In the genomic region with DNA sequence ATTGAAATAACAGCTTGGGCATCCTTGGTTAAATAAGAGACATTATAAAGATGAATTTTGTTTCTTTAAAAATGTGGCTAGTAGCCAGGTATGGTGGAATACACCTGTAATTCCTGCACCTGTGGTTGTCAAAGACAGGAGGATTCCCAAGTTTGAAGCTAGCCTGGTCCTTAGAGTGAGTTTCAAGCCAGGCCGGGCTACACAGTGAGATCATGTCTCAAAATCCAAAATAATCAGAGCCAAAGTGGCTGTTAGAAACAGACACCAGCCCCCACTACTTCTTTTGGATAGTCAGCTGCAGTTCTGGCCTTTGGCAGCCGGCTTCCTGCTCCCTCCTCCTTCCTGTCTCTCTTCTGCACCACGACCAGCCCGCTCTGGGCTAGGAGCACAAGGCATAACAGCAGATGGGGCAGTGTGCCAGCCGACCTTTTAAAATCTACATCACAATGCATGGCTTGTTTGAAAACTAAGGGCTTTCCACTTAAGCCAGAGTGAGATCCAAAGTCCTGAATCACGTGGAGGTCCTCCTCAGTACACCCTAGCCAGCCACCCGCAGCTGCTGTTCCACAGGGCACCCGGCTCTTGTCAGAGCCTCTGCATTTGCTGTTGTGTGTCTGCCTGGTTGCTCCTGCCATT, we compare ENCODE assay signal across 10 mouse cellular contexts.
DNase-seq lines count a peak whose midpoint lies in the region; ATAC-seq lines count a peak whose summit lies in the region.
"Had no signal": no experiment of that assay in that cellular context is flagged by ENCODE, and none has a peak within 500 bp of the region (broad histone marks: within the 10 kb centered on the region; RNA-seq: fewer than 3 reads in every experiment).

No protein-coding gene starts in this region.

- intact Hi-C loops in gastrocnemius, postnatal 14 days (cut with DNase I; ENCODE audit: low total_unique reads): no loop called here

- no peaks in the 10 kb centered on the region for H3K27me3 ChIP-seq in forebrain, embryonic 12.5 days
- no peaks in the 10 kb centered on the region for H3K27me3 ChIP-seq in midbrain, embryonic 11.5 days (ENCODE audit: control insufficient read depth, insufficient read depth, low read length)

- H3K9ac ChIP-seq in forebrain, embryonic 12.5 days: no peak overlapping the region
- H3K9ac ChIP-seq in midbrain, embryonic 11.5 days (ENCODE audit: low read length): no peak overlapping the region

- DNase-seq in gastrocnemius, postnatal 14 days: peak; percentile 57
- no peak for DNase-seq in gastrocnemius, adult 18-20 months (ENCODE audit: low spot score)
- DNase-seq in layer of hippocampus, postnatal 14 days (ENCODE audit: low spot score in 2 of 2): peak; percentile 56 to 74
- DNase-seq in midbrain, embryonic 11.5 days (ENCODE audit: low spot score, missing footprints): peak; percentile 89
- DNase-seq in thymus, postnatal 14 days: peak; percentile 34
- no peak for DNase-seq in natural killer cell, adult 2 months (ENCODE audit: low spot score in 2 of 2)

- no peak overlapping the region for H3K4me3 ChIP-seq in forebrain, embryonic 12.5 days (replicated peaks)
- no peak overlapping the region for H3K4me3 ChIP-seq in midbrain, embryonic 11.5 days (ENCODE audit: low read depth, low read length)
- H3K4me3 ChIP-seq: heart, adult 2 months had no signal

- H3K36me3 ChIP-seq in forebrain, embryonic 12.5 days (replicated peaks): no peaks in the 10 kb centered on the region
- H3K36me3 ChIP-seq in midbrain, embryonic 11.5 days (ENCODE audit: control insufficient read depth, insufficient read depth, low read length): no peaks in the 10 kb centered on the region

- peaks cover 18% of the 10 kb centered on the region for H3K4me1 ChIP-seq in forebrain, embryonic 12.5 days
- peaks cover 7% of the 10 kb centered on the region for H3K4me1 ChIP-seq in midbrain, embryonic 11.5 days (ENCODE audit: control insufficient read depth, insufficient read depth, low read length)

- peak; percentile 89 for ATAC-seq in forebrain, embryonic 12.5 days (ENCODE audit: low FRiP score)
- ATAC-seq in hematopoietic stem cell, adult 5-6 weeks (replicated peaks in 1 of 2; ENCODE audit: insufficient read depth in 1 of 2, low FRiP score in 2 of 2, low TSS enrichment in 1 of 2, low read depth in 1 of 2, poor library complexity in 2 of 2, severe bottlenecking in 2 of 2): peak; percentile 46 to 76
- ATAC-seq in midbrain, embryonic 11.5 days (ENCODE audit: low FRiP score): peak; percentile 88

- no peak overlapping the region; the same call in 1 of the 2 replicates for H3K4me2 ChIP-seq in forebrain, embryonic 12.5 days
- no peak overlapping the region for H3K4me2 ChIP-seq in midbrain, embryonic 11.5 days

- no peaks in the 10 kb centered on the region for H3K9me3 ChIP-seq in forebrain, embryonic 12.5 days
- no peaks in the 10 kb centered on the region for H3K9me3 ChIP-seq in midbrain, embryonic 11.5 days (ENCODE audit: control insufficient read depth, low read length)
- H3K9me3 ChIP-seq: G1E had no signal

- WGBS in forebrain, embryonic 12.5 days: 11% methylated on average over 8 of the region's 8 CpGs
- 17% methylated on average over 8 of the region's 8 CpGs for WGBS in midbrain, embryonic 11.5 days

- 0 out of 2 replicates have a peak overlapping the region, but pooled peaks have one; percentile 42 for H3K27ac ChIP-seq in forebrain, embryonic 12.5 days
- peak overlapping the region; percentile 44; the same call in 1 of the 2 replicates for H3K27ac ChIP-seq in midbrain, embryonic 11.5 days (ENCODE audit: low read depth, low read length)
- H3K27ac ChIP-seq: heart, adult 2 months had no signal

Comparison
In these comparisons a context has a peak if more than half of its experiments do, and no peak if none do; other contexts are left out.
1. DNase-seq: peak in gastrocnemius, postnatal 14 days (single experiment), layer of hippocampus, postnatal 14 days (2 of 2), midbrain, embryonic 11.5 days (single experiment) and thymus, postnatal 14 days (single experiment); none in gastrocnemius, adult 18-20 months (single experiment) and natural killer cell, adult 2 months (0 of 2).
2. Peak in every context shown above with its lines, with median percentiles within 50 percentile points of each other: ATAC-seq.